Mouse (Mus musculus): ENCODE results near the gene Nrg3. TPM values are rescaled to one million over a fixed set of nuclear protein-coding genes. Genes with fewer than 3 reads are reported as not detected.

Gene Nrg3
- polyA plus RNA-seq, 1 experiment: not detected

DNA sequence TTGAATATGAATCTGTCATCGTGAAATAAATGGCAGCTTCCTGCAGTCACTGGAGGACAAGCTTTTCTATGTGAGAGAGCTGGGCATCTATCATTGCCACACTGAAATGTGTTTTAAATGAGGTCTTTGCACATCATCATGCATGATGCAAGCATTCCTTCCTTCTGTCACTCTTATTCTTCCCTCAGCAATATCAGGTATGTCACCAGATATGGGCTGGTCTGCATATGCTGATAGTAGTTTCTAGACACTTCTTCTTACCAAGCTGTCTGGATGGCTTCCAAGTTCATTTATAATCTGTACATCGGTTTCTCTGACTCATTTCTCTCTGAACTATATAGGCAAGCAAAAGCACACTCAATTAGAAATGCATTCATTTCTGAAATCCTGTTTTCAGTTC is 925.6 kb downstream of the Nrg3 start:
- no peak overlapping the region for H3K4me3 ChIP-seq (ENCODE audit: extremely low read depth, insufficient read depth, insufficient read length)
- no peaks in the 10 kb centered on the region for H3K27me3 ChIP-seq (ENCODE audit: control insufficient read depth, insufficient read depth, low read length)
- DNase-seq (ENCODE audit: low read depth in 1 of 2, low spot score in 2 of 2): no peak
- no peaks in the 10 kb centered on the region for H3K4me1 ChIP-seq (ENCODE audit: control insufficient read depth, insufficient read depth, insufficient read length)
- H3K36me3 ChIP-seq (ENCODE audit: control insufficient read depth, insufficient read depth, low read length): no peaks in the 10 kb centered on the region
- H3K27ac ChIP-seq (ENCODE audit: insufficient read depth, low read length): no peak overlapping the region
- no peak for TF ChIP-seq POLR2A (IDR thresholded peaks at IDR 0.05; ENCODE audit: low read depth, low read length)
- no peak for TF ChIP-seq CTCF (IDR thresholded peaks at IDR 0.05; ENCODE audit: extremely low read depth, insufficient read depth, insufficient read length, insufficient replicate concordance)
- WGBS: 65% methylated on average over 2 of the region's 2 CpGs

DNA sequence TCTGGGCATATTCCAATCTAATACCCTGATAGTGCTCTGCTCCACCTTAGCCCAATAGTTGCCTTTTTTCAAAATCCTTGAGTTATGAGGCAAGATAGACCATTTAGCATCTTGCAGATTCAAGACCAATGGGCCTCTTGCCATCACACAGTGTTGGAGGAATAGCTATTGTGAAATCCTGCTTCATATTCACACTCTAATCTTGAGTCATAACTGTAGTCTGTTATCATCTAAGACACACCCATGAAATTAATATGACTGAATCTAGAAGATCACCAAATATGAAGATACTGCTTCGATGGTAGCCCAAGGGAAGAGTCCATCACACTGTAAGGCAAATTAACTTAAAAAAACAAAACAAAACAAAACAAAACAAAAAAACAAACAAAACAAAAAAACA is 937.7 kb downstream of the Nrg3 start:
- WGBS: 75% methylated on average over 1 of the region's 1 CpGs
- H3K4me1 ChIP-seq (ENCODE audit: control insufficient read depth, insufficient read depth, insufficient read length): no peaks in the 10 kb centered on the region
- H3K4me3 ChIP-seq (ENCODE audit: extremely low read depth, insufficient read depth, insufficient read length): no peak overlapping the region
- no peaks in the 10 kb centered on the region for H3K27me3 ChIP-seq (ENCODE audit: control insufficient read depth, insufficient read depth, low read length)
- TF ChIP-seq CTCF (IDR thresholded peaks at IDR 0.05; ENCODE audit: extremely low read depth, insufficient read depth, insufficient read length, insufficient replicate concordance) (no peak), POLR2A (IDR thresholded peaks at IDR 0.05; ENCODE audit: low read depth, low read length) (no peak)
- H3K27ac ChIP-seq (ENCODE audit: insufficient read depth, low read length): no peak overlapping the region
- no peaks in the 10 kb centered on the region for H3K36me3 ChIP-seq (ENCODE audit: control insufficient read depth, insufficient read depth, low read length)
- no peak for DNase-seq (ENCODE audit: low read depth in 1 of 2, low spot score in 2 of 2)

DNA sequence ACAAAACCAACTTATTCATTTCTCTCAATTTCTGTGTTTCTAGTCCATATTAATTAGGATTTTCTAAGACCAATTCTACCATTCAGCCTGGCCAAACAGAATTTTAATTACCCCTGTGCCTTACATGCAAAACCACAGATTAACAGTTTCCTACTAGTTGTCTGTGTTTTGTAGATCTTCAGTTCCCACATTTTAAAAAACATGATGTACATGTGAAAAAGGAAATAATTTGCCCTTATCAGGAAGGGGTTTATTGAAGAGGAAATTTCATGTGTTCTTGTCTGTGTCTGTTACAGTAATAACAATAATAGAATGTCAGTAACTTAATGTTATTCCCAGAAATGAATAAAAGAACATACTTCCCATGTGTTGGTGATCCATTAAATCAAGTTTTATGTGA is 939.4 kb downstream of the Nrg3 start:
- TF ChIP-seq CTCF (IDR thresholded peaks at IDR 0.05; ENCODE audit: extremely low read depth, insufficient read depth, insufficient read length, insufficient replicate concordance): no peak
- no peak for TF ChIP-seq POLR2A (IDR thresholded peaks at IDR 0.05; ENCODE audit: low read depth, low read length)
- H3K36me3 ChIP-seq (ENCODE audit: control insufficient read depth, insufficient read depth, low read length): no peaks in the 10 kb centered on the region
- DNase-seq (ENCODE audit: low read depth in 1 of 2, low spot score in 2 of 2): no peak
- H3K27me3 ChIP-seq (ENCODE audit: control insufficient read depth, insufficient read depth, low read length): no peaks in the 10 kb centered on the region
- no peaks in the 10 kb centered on the region for H3K4me1 ChIP-seq (ENCODE audit: control insufficient read depth, insufficient read depth, insufficient read length)
- H3K27ac ChIP-seq (ENCODE audit: insufficient read depth, low read length): no peak overlapping the region
- no peak overlapping the region for H3K4me3 ChIP-seq (ENCODE audit: extremely low read depth, insufficient read depth, insufficient read length)

DNA sequence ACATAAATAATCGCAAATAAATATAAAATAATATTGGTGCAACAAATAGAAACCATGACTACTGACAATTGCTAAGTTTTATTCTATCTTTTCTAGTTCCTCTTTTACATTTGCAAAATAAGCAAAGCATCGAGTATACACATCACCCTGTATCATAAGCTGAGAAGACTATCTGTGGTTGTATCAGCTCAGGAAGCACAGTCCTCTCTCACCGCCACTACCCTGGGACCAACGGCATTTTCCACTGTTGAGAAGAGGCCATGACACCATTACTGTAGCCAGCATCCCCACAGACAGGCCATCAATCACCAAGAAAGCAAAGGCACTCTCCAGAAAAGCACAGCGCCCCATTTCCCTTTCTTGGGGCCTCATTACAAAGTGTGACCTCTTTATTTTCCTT is 956.7 kb downstream of the Nrg3 start:
- DNase-seq (ENCODE audit: low read depth in 1 of 2, low spot score in 2 of 2): no peak
- H3K27ac ChIP-seq (ENCODE audit: insufficient read depth, low read length): no peak overlapping the region
- no peak overlapping the region for H3K4me3 ChIP-seq (ENCODE audit: extremely low read depth, insufficient read depth, insufficient read length)
- TF ChIP-seq POLR2A (IDR thresholded peaks at IDR 0.05; ENCODE audit: low read depth, low read length) (no peak), CTCF (IDR thresholded peaks at IDR 0.05; ENCODE audit: extremely low read depth, insufficient read depth, insufficient read length, insufficient replicate concordance) (no peak)
- H3K27me3 ChIP-seq (ENCODE audit: control insufficient read depth, insufficient read depth, low read length): no peaks in the 10 kb centered on the region
- H3K4me1 ChIP-seq (ENCODE audit: control insufficient read depth, insufficient read depth, insufficient read length): no peaks in the 10 kb centered on the region
- WGBS: 76% methylated on average over 5 of the region's 5 CpGs
- no peaks in the 10 kb centered on the region for H3K36me3 ChIP-seq (ENCODE audit: control insufficient read depth, insufficient read depth, low read length)

DNA sequence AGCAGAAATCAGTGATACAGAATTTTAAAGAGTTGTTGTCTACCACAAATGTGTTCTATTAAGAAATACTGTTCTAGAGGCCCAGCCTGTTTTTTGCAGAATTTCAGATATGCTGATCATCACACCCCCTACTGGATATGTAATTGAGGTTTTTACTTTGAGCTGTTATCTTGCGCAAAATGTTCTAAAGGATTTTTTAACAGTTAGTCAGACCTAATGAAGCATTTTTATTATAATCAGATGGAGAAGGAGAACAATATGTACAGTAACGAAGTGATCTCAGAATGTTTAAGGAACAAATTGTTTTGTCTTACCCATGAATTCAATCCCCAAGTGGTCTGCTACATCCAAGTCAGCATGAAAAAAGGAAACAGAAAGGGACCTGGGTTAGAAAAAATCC is 963.9 kb downstream of the Nrg3 start:
- H3K4me1 ChIP-seq (ENCODE audit: control insufficient read depth, insufficient read depth, insufficient read length): no peaks in the 10 kb centered on the region
- 85% methylated on average over 2 of the region's 2 CpGs for WGBS
- DNase-seq (ENCODE audit: low read depth in 1 of 2, low spot score in 2 of 2): no peak
- H3K4me3 ChIP-seq (ENCODE audit: extremely low read depth, insufficient read depth, insufficient read length): no peak overlapping the region
- H3K27ac ChIP-seq (ENCODE audit: insufficient read depth, low read length): no peak overlapping the region
- TF ChIP-seq POLR2A (IDR thresholded peaks at IDR 0.05; ENCODE audit: low read depth, low read length): no peak
- no peak for TF ChIP-seq CTCF (IDR thresholded peaks at IDR 0.05; ENCODE audit: extremely low read depth, insufficient read depth, insufficient read length, insufficient replicate concordance)
- no peaks in the 10 kb centered on the region for H3K36me3 ChIP-seq (ENCODE audit: control insufficient read depth, insufficient read depth, low read length)
- no peaks in the 10 kb centered on the region for H3K27me3 ChIP-seq (ENCODE audit: control insufficient read depth, insufficient read depth, low read length)

DNA sequence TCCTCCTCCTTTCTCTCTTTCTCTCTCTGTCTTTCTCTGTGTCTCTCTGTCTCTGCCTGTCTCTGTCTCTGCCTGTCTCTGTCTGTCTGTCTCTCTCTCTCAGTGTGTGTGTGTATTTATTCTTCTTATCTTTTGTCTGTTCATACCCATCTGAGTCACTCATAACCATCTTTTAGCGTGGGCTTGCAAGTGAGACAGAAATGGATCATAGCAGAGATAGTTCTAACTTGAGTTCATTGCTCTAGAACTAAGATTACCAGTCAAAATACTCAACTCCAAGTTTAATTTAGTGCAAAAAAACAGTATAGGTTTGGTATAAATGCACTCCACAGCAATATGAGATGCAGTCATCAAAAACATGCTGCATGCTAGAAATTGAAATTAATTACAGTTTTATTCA is 977.9 kb downstream of the Nrg3 start:
- Histone ChIP-seq H3K36me3 (ENCODE audit: control insufficient read depth, insufficient read depth, low read length) (no peaks in the 10 kb centered on the region), H3K27ac (ENCODE audit: insufficient read depth, low read length) (no peak overlapping the region), H3K27me3 (ENCODE audit: control insufficient read depth, insufficient read depth, low read length) (no peaks in the 10 kb centered on the region), H3K4me3 (ENCODE audit: extremely low read depth, insufficient read depth, insufficient read length) (no peak overlapping the region), H3K4me1 (ENCODE audit: control insufficient read depth, insufficient read depth, insufficient read length) (no peaks in the 10 kb centered on the region)
- WGBS: 43% methylated on average over 1 of the region's 1 CpGs
- no peak for DNase-seq (ENCODE audit: low read depth in 1 of 2, low spot score in 2 of 2)
- TF ChIP-seq POLR2A (IDR thresholded peaks at IDR 0.05; ENCODE audit: low read depth, low read length): no peak
- no peak for TF ChIP-seq CTCF (IDR thresholded peaks at IDR 0.05; ENCODE audit: extremely low read depth, insufficient read depth, insufficient read length, insufficient replicate concordance)

DNA sequence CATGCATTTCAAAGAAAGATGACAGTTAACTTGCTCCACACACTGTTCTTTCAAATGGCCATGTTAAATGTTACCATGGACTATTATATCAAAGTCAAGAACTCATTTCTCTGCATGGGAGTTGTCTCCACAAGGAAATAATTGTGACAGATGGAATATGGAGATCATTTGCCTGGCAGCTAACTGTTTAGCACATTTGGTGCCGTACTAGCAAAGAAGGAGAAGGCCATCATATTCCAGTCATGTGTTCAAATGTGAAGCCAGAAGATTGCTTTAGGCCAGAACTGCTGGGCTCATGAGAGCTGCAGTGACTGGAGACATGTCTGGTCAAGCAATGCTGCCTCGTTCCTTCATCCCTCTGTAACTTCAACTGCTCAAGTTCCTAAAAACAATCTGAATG is 1025.8 kb downstream of the Nrg3 start:
- H3K27ac ChIP-seq (ENCODE audit: insufficient read depth, low read length): no peak overlapping the region
- WGBS: 76% methylated on average over 2 of the region's 2 CpGs
- H3K4me1 ChIP-seq (ENCODE audit: control insufficient read depth, insufficient read depth, insufficient read length): no peaks in the 10 kb centered on the region
- no peaks in the 10 kb centered on the region for H3K27me3 ChIP-seq (ENCODE audit: control insufficient read depth, insufficient read depth, low read length)
- TF ChIP-seq POLR2A (IDR thresholded peaks at IDR 0.05; ENCODE audit: low read depth, low read length) (no peak), CTCF (IDR thresholded peaks at IDR 0.05; ENCODE audit: extremely low read depth, insufficient read depth, insufficient read length, insufficient replicate concordance) (no peak)
- DNase-seq (ENCODE audit: low read depth in 1 of 2, low spot score in 2 of 2): no peak
- H3K4me3 ChIP-seq (ENCODE audit: extremely low read depth, insufficient read depth, insufficient read length): no peak overlapping the region
- no peaks in the 10 kb centered on the region for H3K36me3 ChIP-seq (ENCODE audit: control insufficient read depth, insufficient read depth, low read length)

Data from spleen, adult 2 months (tissue).